Mouse (Mus musculus): ENCODE data around the gene Zc3hc1.

- TF ChIP-seq EP300 (IDR thresholded peaks at IDR 0.05): no peak
- TF ChIP-seq CTCF (IDR thresholded peaks at IDR 0.05): no peak
Observed at GRCm38 (mm10) chr6:30319216-30319615, 71.6 kb downstream of the Zc3hc1 start.
